Mouse (Mus musculus) kidney, adult 2 months (tissue): ENCODE measurements at regions not wholly inside any gene's neighbourhood (a gene's known extent, or its start where the extent isn't known, plus 50 kb on each side); places are given as distances from the start of the nearest gene placed in this dataset.

Experiments used
- CTCF ChIP-seq: fragments of 200-500 bp; conservative IDR thresholded peaks from 2 replicates; pipeline ENCODE4 v1.5.1; 2011; ENCODE audit warnings: low read depth, mild to moderate bottlenecking, control low read depth, low read length, moderate library complexity, mixed read lengths; ENCODE audit not compliant: insufficient read depth, insufficient read length
- POLR2A ChIP-seq: fragments of 200-500 bp; IDR thresholded peaks from one replicate; pipeline ENCODE4 v1.6.1; 2011; ENCODE audit warnings: low read depth, low read length, control low read depth

GRCm38 (mm10) chr4:33812338-33812737 lies 112.1 kb upstream of the Cnr1 start:
- TF ChIP-seq POLR2A = no peak
- TF ChIP-seq CTCF = no peak
